Mouse (Mus musculus): ENCODE measurements around the gene Gm6904. TPM values are rescaled to one million over a fixed set of nuclear protein-coding genes. Genes with fewer than 3 reads are reported as not detected.
"Not testable (repeated sequence)": the region's sequence is repeated elsewhere in the genome, so short reads cannot be mapped to it uniquely, and the experiment has no call there.

Gene Gm6904
- not detected in 2 replicates for polyA plus RNA-seq (2012)

GRCm38 (mm10) chr14:59260056-59260455 is at the start of gene Gm6904:
Gene Gm6904 (minus strand): TSS chr14:59260216.
- peaks cover 5% of the 10 kb centered on the region for H3K4me1 ChIP-seq (ENCODE audit: control insufficient read depth)
- TF ChIP-seq TAL1 (IDR thresholded peaks at IDR 0.05; ENCODE audit: low read length) (no peak), GATA1 (IDR thresholded peaks at IDR 0.05; ENCODE audit: low read length) (no peak)
- H3K27me3 ChIP-seq (ENCODE audit: control insufficient read depth) = no peaks in the 10 kb centered on the region
- H3K9me3 ChIP-seq (ENCODE audit: control insufficient read depth, low read length) = no peaks in the 10 kb centered on the region
- H3K36me3 ChIP-seq (ENCODE audit: control insufficient read depth) = no peaks in the 10 kb centered on the region
- no peak within 1 kb of the TSS for H3K4me3 ChIP-seq (replicated peaks)

GRCm38 (mm10) chr14:59297391-59297790 is 37.4 kb upstream of the Gm6904 start, which contains the start of gene Phf11a:
Gene Phf11a (minus strand): TSS chr14:59297522.
- not testable (repeated sequence) for H3K36me3 ChIP-seq (ENCODE audit: control insufficient read depth); H3K4me3 ChIP-seq (replicated peaks); H3K27me3 ChIP-seq (ENCODE audit: control insufficient read depth); H3K9me3 ChIP-seq (ENCODE audit: control insufficient read depth, low read length)
- H3K4me1 ChIP-seq (ENCODE audit: control insufficient read depth) = peaks cover 10% of the 10 kb centered on the region

- not testable (repeated sequence) for H3K9me3 ChIP-seq (ENCODE audit: control insufficient read depth, low read length); H3K27me3 ChIP-seq (ENCODE audit: control insufficient read depth); H3K36me3 ChIP-seq (ENCODE audit: control insufficient read depth); H3K4me3 ChIP-seq (replicated peaks)
- H3K4me1 ChIP-seq (ENCODE audit: control insufficient read depth) = peaks cover 16% of the 10 kb centered on the region
Measured at GRCm38 (mm10) chr14:59291769-59292168, 31.8 kb upstream of the Gm6904 start.

GRCm38 (mm10) chr14:59274961-59275360 is 14.9 kb upstream of the Gm6904 start:
- H3K27me3 ChIP-seq (ENCODE audit: control insufficient read depth); H3K36me3 ChIP-seq (ENCODE audit: control insufficient read depth); H3K4me3 ChIP-seq (replicated peaks); H3K9me3 ChIP-seq (ENCODE audit: control insufficient read depth, low read length); H3K4me1 ChIP-seq (ENCODE audit: control insufficient read depth): not testable (repeated sequence)

- H3K27me3 ChIP-seq (ENCODE audit: control insufficient read depth); H3K4me1 ChIP-seq (ENCODE audit: control insufficient read depth); H3K4me3 ChIP-seq (replicated peaks); H3K36me3 ChIP-seq (ENCODE audit: control insufficient read depth); H3K9me3 ChIP-seq (ENCODE audit: control insufficient read depth, low read length): not testable (repeated sequence)
Measured at GRCm38 (mm10) chr14:59255861-59256260, 4.2 kb downstream of the Gm6904 start.

- not testable (repeated sequence) for H3K9me3 ChIP-seq (ENCODE audit: control insufficient read depth, low read length); H3K27me3 ChIP-seq (ENCODE audit: control insufficient read depth); H3K4me3 ChIP-seq (replicated peaks); H3K4me1 ChIP-seq (ENCODE audit: control insufficient read depth); H3K36me3 ChIP-seq (ENCODE audit: control insufficient read depth)
Measured at GRCm38 (mm10) chr14:59250350-59250749, 9.7 kb downstream of the Gm6904 start.

GRCm38 (mm10) chr14:59233635-59234034 is 26.4 kb downstream of the Gm6904 start:
- Histone ChIP-seq H3K9me3 (ENCODE audit: control insufficient read depth, low read length) (no peaks in the 10 kb centered on the region), H3K27me3 (ENCODE audit: control insufficient read depth) (no peaks in the 10 kb centered on the region), H3K4me3 (replicated peaks) (no peak overlapping the region), H3K4me1 (ENCODE audit: control insufficient read depth) (peaks cover 3% of the 10 kb centered on the region; the same call in 1 of the 2 replicates), H3K36me3 (ENCODE audit: control insufficient read depth) (peaks cover 63% of the 10 kb centered on the region)
- no peak for TF ChIP-seq TAL1 (IDR thresholded peaks at IDR 0.05; ENCODE audit: low read length)
- TF ChIP-seq GATA1 (IDR thresholded peaks at IDR 0.05; ENCODE audit: low read length) = no peak

GRCm38 (mm10) chr14:59232003-59232402 is 28.0 kb downstream of the Gm6904 start:
- H3K9me3 ChIP-seq (ENCODE audit: control insufficient read depth, low read length) = no peaks in the 10 kb centered on the region
- H3K4me3 ChIP-seq (replicated peaks) = no peak overlapping the region
- peaks cover 70% of the 10 kb centered on the region for H3K36me3 ChIP-seq (ENCODE audit: control insufficient read depth)
- TF ChIP-seq GATA1 (IDR thresholded peaks at IDR 0.05; ENCODE audit: low read length) (no peak), TAL1 (IDR thresholded peaks at IDR 0.05; ENCODE audit: low read length) (no peak)
- H3K4me1 ChIP-seq (ENCODE audit: control insufficient read depth) = peaks cover 3% of the 10 kb centered on the region; the same call in 1 of the 2 replicates
- no peaks in the 10 kb centered on the region for H3K27me3 ChIP-seq (ENCODE audit: control insufficient read depth)

- Histone ChIP-seq H3K27me3 (ENCODE audit: control insufficient read depth) (no peaks in the 10 kb centered on the region), H3K4me1 (ENCODE audit: control insufficient read depth) (peaks cover 3% of the 10 kb centered on the region; the same call in 1 of the 2 replicates), H3K36me3 (ENCODE audit: control insufficient read depth) (peaks cover 75% of the 10 kb centered on the region), H3K9me3 (ENCODE audit: control insufficient read depth, low read length) (no peaks in the 10 kb centered on the region), H3K4me3 (replicated peaks) (no peak overlapping the region)
- TF ChIP-seq TAL1 (IDR thresholded peaks at IDR 0.05; ENCODE audit: low read length) = no peak
- TF ChIP-seq GATA1 (IDR thresholded peaks at IDR 0.05; ENCODE audit: low read length) = no peak
Measured at GRCm38 (mm10) chr14:59230331-59230966, 29.6 kb downstream of the Gm6904 start.

- Histone ChIP-seq H3K9me3 (ENCODE audit: control insufficient read depth, low read length) (no peaks in the 10 kb centered on the region), H3K4me1 (ENCODE audit: control insufficient read depth) (peaks cover 3% of the 10 kb centered on the region; the same call in 1 of the 2 replicates), H3K4me3 (replicated peaks) (no peak overlapping the region), H3K36me3 (ENCODE audit: control insufficient read depth) (peaks cover 75% of the 10 kb centered on the region), H3K27me3 (ENCODE audit: control insufficient read depth) (no peaks in the 10 kb centered on the region)
- TF ChIP-seq GATA1 (IDR thresholded peaks at IDR 0.05; ENCODE audit: low read length) (no peak), TAL1 (IDR thresholded peaks at IDR 0.05; ENCODE audit: low read length) (no peak)
Measured at GRCm38 (mm10) chr14:59229822-59230221, 30.2 kb downstream of the Gm6904 start.

All from erythroblast, embryonic 14.5 days (primary cell).